Mouse (Mus musculus) layer of hippocampus, adult 9-10 months (tissue): ENCODE data around the gene Sncb.
A peak's percentile ranks its signal among the peaks of the same experiment; 100 is the strongest.
"Not testable (repeated sequence)": the region's sequence is repeated elsewhere in the genome, so short reads cannot be mapped to it uniquely, and the experiment has no call there.

Source experiments
- DNase-seq: peaks from one replicate; pipeline ENCODE4 v3.0.0; 2022; ENCODE audit warnings: low spot score

Gene Sncb

GRCm38 (mm10) chr13:54766192-54766768, at the start of gene Sncb:
Sncb (minus strand) TSS chr13:54766595.
- DNase-seq = no peak

GRCm38 (mm10) chr13:54813381-54813780, 47.0 kb upstream of the Sncb start:
- no peak for DNase-seq

- no peak for DNase-seq
Observed at GRCm38 (mm10) chr13:54811476-54811875, 45.1 kb upstream of the Sncb start.

- DNase-seq = no peak
Observed at GRCm38 (mm10) chr13:54808067-54808466, 41.7 kb upstream of the Sncb start.

GRCm38 (mm10) chr13:54806434-54806976, 40.1 kb upstream of the Sncb start:
- no peak for DNase-seq

- no peak for DNase-seq
Observed at GRCm38 (mm10) chr13:54805134-54805838, 38.9 kb upstream of the Sncb start.

GRCm38 (mm10) chr13:54803010-54803409, 36.6 kb upstream of the Sncb start:
- DNase-seq = no peak

GRCm38 (mm10) chr13:54800206-54800605, 33.8 kb upstream of the Sncb start:
- no peak for DNase-seq

GRCm38 (mm10) chr13:54799701-54800100, 33.3 kb upstream of the Sncb start:
- DNase-seq = peak; percentile 85

GRCm38 (mm10) chr13:54798740-54799139, 32.3 kb upstream of the Sncb start:
- DNase-seq = no peak

GRCm38 (mm10) chr13:54797861-54798643, 31.7 kb upstream of the Sncb start:
- no peak for DNase-seq

- peak; percentile 67 for DNase-seq
Observed at GRCm38 (mm10) chr13:54797356-54797755, 31.0 kb upstream of the Sncb start.

- no peak for DNase-seq
Observed at GRCm38 (mm10) chr13:54794843-54795242, 28.4 kb upstream of the Sncb start.

- no peak for DNase-seq
Observed at GRCm38 (mm10) chr13:54794002-54794577, 27.7 kb upstream of the Sncb start.

GRCm38 (mm10) chr13:54792259-54793230, 26.1 kb upstream of the Sncb start:
- no peak for DNase-seq

- DNase-seq = no peak
Observed at GRCm38 (mm10) chr13:54789561-54790397, 23.4 kb upstream of the Sncb start.

GRCm38 (mm10) chr13:54788740-54789560, 22.6 kb upstream of the Sncb start, which contains the start of gene Tspan17:
Tspan17 (plus strand) TSS chr13:54789377.
- DNase-seq = peak; percentile 86

GRCm38 (mm10) chr13:54787591-54787990, 21.2 kb upstream of the Sncb start:
- not testable (repeated sequence) for DNase-seq

GRCm38 (mm10) chr13:54783698-54784097, 17.3 kb upstream of the Sncb start, which contains the start of gene Eif4e1b:
Eif4e1b (plus strand) TSS chr13:54783998.
- DNase-seq = no peak
